16 mouse cellular contexts compared by ENCODE assay signal in the genomic region with DNA sequence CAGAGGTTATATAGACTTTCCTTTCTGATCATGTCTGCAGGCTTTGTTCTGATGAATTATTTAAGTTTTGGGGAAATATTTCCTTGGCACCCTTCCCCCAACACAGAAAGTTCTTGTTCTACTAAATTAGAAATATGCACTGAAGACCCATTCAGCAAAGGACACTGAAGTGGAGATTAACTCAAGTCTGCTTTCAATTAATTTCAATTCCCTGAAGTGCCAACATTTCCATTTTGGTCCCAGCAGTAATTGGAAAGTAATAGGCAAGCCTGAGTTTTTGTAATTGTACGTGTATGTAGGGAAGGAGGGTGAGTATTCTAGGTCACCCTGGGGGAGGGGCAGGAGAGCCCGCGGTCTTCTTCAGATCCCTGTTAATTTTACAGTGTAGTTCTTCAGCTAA. TPM values are rescaled to one million over a fixed set of nuclear protein-coding genes. Genes with fewer than 3 reads are reported as not detected.
A peak's percentile ranks its signal among the peaks of the same experiment; 100 is the strongest.
DNase-seq lines count a peak whose midpoint lies in the region; ATAC-seq and TF ChIP-seq lines count a peak whose summit lies in the region.
"Had no signal": no experiment of that assay in that cellular context is flagged by ENCODE, and none has a peak within 500 bp of the region (broad histone marks: within the 10 kb centered on the region; RNA-seq: fewer than 3 reads in every experiment).

No protein-coding gene starts in this region.

- no peak overlapping the region for H3K4me2 ChIP-seq in hindbrain, embryonic 14.5 days (replicated peaks)
- H3K4me2 ChIP-seq: forebrain, embryonic 13.5 days had no signal

- peak; percentile 77; the same call in 1 of the 2 replicates for ATAC-seq in hindbrain, embryonic 14.5 days (ENCODE audit: low FRiP score)
- ATAC-seq: forebrain, embryonic 13.5 days; forebrain, postnatal 0 days had no signal

- no peak for TF ChIP-seq CTCF in brain, embryonic 14.5 days (IDR thresholded peaks at IDR 0.05; ENCODE audit: borderline replicate concordance, extremely low read depth, insufficient read depth, insufficient read length)

- H3K9ac ChIP-seq in hindbrain, embryonic 14.5 days, result no peak overlapping the region
- H3K9ac ChIP-seq: forebrain, embryonic 13.5 days; forebrain, postnatal 0 days had no signal

- no peak overlapping the region; the same call in 1 of the 2 replicates for H3K27ac ChIP-seq in hindbrain, embryonic 14.5 days
- no peak overlapping the region for H3K27ac ChIP-seq in hindbrain, embryonic 10.5 days
- H3K27ac ChIP-seq: embryonic facial prominence, embryonic 10.5 days; forebrain, embryonic 13.5 days had no signal

- H3K9me3 ChIP-seq in hindbrain, embryonic 14.5 days (ENCODE audit: control insufficient read depth, low read length), result no peaks in the 10 kb centered on the region
- no peaks in the 10 kb centered on the region for H3K9me3 ChIP-seq in hindbrain, embryonic 10.5 days
- H3K9me3 ChIP-seq: embryonic facial prominence, embryonic 10.5 days; forebrain, embryonic 13.5 days had no signal

- DNase-seq in hindbrain, embryonic 14.5 days (ENCODE audit: low spot score), result no peak
- no peak for DNase-seq in hindbrain, embryonic 10.5 days (ENCODE audit: low spot score)
- peak; percentile 77 for DNase-seq in Muller cell, postnatal 12 days (ENCODE audit: inconsistent ontology term)
- peak; percentile 32 for DNase-seq in brain, embryonic 14.5 days (ENCODE audit: low read depth)
- DNase-seq in retina, postnatal 1 day, result peak; percentile 57
- DNase-seq in cerebellum, adult 9-10 months, result no peak
- DNase-seq: adrenal gland, adult 8-10 months; cerebellum, adult 11-12 months; cerebellum, adult 9-11 months; cerebellum, postnatal 36 days; forebrain, postnatal 0 days; gastrocnemius, postnatal 14 days; heart, postnatal 10 days; kidney, adult 11 months had no signal

- no peaks in the 10 kb centered on the region for H3K4me1 ChIP-seq in hindbrain, embryonic 14.5 days (replicated peaks; ENCODE audit: control insufficient read depth, insufficient read depth, low read length)
- H3K4me1 ChIP-seq in hindbrain, embryonic 10.5 days (replicated peaks), result no peaks in the 10 kb centered on the region
- H3K4me1 ChIP-seq: forebrain, embryonic 13.5 days had no signal

- H3K27me3 ChIP-seq in hindbrain, embryonic 14.5 days (ENCODE audit: control insufficient read depth, insufficient read depth, low read length), result no peaks in the 10 kb centered on the region
- H3K27me3 ChIP-seq in hindbrain, embryonic 10.5 days (ENCODE audit: insufficient read depth, poor library complexity, severe bottlenecking), result no peaks in the 10 kb centered on the region
- H3K27me3 ChIP-seq: forebrain, embryonic 13.5 days had no signal

- no peak overlapping the region for H3K4me3 ChIP-seq in hindbrain, embryonic 14.5 days (replicated peaks; ENCODE audit: low read length)
- H3K4me3 ChIP-seq in hindbrain, embryonic 10.5 days, result no peak overlapping the region
- H3K4me3 ChIP-seq: embryonic facial prominence, embryonic 10.5 days; forebrain, embryonic 13.5 days had no signal

- WGBS in hindbrain, embryonic 14.5 days, result 58% methylated on average over 3 of the region's 3 CpGs
- 76% methylated on average over 3 of the region's 3 CpGs for WGBS in hindbrain, embryonic 10.5 days

- no peaks in the 10 kb centered on the region for H3K36me3 ChIP-seq in hindbrain, embryonic 14.5 days (replicated peaks; ENCODE audit: control insufficient read depth, insufficient read depth)
- no peaks in the 10 kb centered on the region for H3K36me3 ChIP-seq in hindbrain, embryonic 10.5 days
- H3K36me3 ChIP-seq: embryonic facial prominence, embryonic 10.5 days had no signal

- TF ChIP-seq POLR2A in brain, embryonic 14.5 days (IDR thresholded peaks at IDR 0.05; ENCODE audit: borderline replicate concordance, extremely low read depth, insufficient read depth, insufficient read length, poor library complexity, severe bottlenecking), result no peak

RNA-seq across cellular contexts. Expression of a gene that starts 19.2 kb away (rescaled TPM):
- polyA plus RNA-seq in hindbrain, embryonic 14.5 days (2014; fragmentation: Nextera tagmentation; extraction: Ambion mirVana), result 1.5 and 2.6 TPM in 2 replicates
- polyA plus RNA-seq in hindbrain, embryonic 10.5 days (2016; fragmentation: Nextera tagmentation; extraction: Ambion mirVana), result 0.43 and 1.7 TPM in 2 replicates
- 1.9 and 3.1 TPM in 2 replicates for polyA plus RNA-seq in brain, embryonic 14.5 days (2012; rRNA removed)

RNA-seq across cellular contexts. Expression of a gene that starts 36.2 kb away (rescaled TPM):
- polyA plus RNA-seq in hindbrain, embryonic 14.5 days (2014; fragmentation: Nextera tagmentation; extraction: Ambion mirVana), result 51.3 and 61.0 TPM in 2 replicates
- 17.0 and 20.3 TPM in 2 replicates for polyA plus RNA-seq in hindbrain, embryonic 10.5 days (2016; fragmentation: Nextera tagmentation; extraction: Ambion mirVana)
- polyA plus RNA-seq in brain, embryonic 14.5 days (2012; rRNA removed), result 65.0 and 69.8 TPM in 2 replicates

RNA-seq across cellular contexts. Expression of a gene that starts 36.4 kb away (rescaled TPM):
- 58.1 and 64.2 TPM in 2 replicates for polyA plus RNA-seq in hindbrain, embryonic 14.5 days (2014; fragmentation: Nextera tagmentation; extraction: Ambion mirVana)
- 28.0 and 34.5 TPM in 2 replicates for polyA plus RNA-seq in hindbrain, embryonic 10.5 days (2016; fragmentation: Nextera tagmentation; extraction: Ambion mirVana)
- 16.0 and 25.6 TPM in 2 replicates for polyA plus RNA-seq in brain, embryonic 14.5 days (2012; rRNA removed)

RNA-seq across cellular contexts. Expression of a gene that starts 46.9 kb away (rescaled TPM):
- 0.91 and 2.2 TPM in 2 replicates for polyA plus RNA-seq in hindbrain, embryonic 14.5 days (2014; fragmentation: Nextera tagmentation; extraction: Ambion mirVana)
- polyA plus RNA-seq in hindbrain, embryonic 10.5 days (2016; fragmentation: Nextera tagmentation; extraction: Ambion mirVana), result 0.68 TPM in 1 of 2 replicates, not detected in the other
- 0.93 and 2.3 TPM in 2 replicates for polyA plus RNA-seq in brain, embryonic 14.5 days (2012; rRNA removed)

Comparison
In these comparisons a context has a peak if more than half of its experiments do, and no peak if none do; other contexts are left out.
1. DNase-seq: peak in Muller cell, postnatal 12 days (single experiment), brain, embryonic 14.5 days (single experiment) and retina, postnatal 1 day (single experiment); none in hindbrain, embryonic 14.5 days (single experiment), hindbrain, embryonic 10.5 days (single experiment) and cerebellum, adult 9-10 months (single experiment).